Mouse (Mus musculus) embryo, embryonic 10.5 days (tissue): ENCODE measurements around the gene Gpr35.

Experiments used
- DNase-seq: peaks from one replicate; pipeline ENCODE4 v3.0.0-alpha.2; 2015; ENCODE audit warnings: low spot score

Gene Gpr35

DNA sequence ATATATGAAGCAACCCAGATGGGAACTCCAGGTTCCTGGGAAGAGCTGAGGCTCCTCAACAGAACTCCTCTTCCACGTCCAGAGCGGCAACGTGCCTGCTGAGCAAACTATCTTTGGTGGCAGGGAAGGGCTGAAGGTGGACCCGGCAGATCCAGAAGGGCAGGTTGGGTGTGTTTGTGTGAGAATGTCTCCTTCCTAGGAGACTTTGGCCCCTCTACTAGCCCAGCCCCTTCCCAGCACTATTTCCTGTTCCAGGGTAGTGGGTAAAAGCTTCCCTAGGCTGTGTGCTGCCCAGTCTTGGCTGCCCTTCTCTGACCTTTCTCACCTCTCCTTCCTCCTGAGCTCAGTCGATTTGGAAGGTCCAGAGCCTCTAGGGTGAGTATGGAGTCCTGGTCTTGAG lies at the start of gene Gpr35:
Gene Gpr35, plus strand, starts transcription at position 259 of the 400 bp plus-strand sequence.
- DNase-seq: no peak

DNA sequence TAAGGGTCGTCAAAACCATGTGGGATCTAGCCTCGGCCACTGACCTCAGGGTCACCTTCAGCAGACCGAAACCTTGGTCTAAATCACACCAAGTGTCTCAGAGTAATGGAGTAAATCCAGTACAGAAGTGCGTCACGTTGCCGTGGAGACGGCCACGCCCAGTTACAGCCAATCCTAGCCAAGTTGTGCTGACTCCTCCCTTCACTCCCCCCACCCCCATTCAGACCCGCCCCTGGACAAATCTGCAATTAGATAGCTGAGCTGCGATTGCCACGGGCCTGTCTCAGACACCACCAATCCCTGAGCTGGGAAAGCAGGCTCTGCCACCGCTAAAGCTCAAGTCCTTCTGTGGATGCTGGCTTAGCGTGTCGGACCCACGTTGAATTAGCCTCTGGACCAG lies 47.9 kb upstream of the Gpr35 start, which contains the start of gene Ankmy1:
Gene Ankmy1, minus strand, starts transcription at position 121 of the 400 bp plus-strand sequence.
- peak; percentile 88 for DNase-seq

DNA sequence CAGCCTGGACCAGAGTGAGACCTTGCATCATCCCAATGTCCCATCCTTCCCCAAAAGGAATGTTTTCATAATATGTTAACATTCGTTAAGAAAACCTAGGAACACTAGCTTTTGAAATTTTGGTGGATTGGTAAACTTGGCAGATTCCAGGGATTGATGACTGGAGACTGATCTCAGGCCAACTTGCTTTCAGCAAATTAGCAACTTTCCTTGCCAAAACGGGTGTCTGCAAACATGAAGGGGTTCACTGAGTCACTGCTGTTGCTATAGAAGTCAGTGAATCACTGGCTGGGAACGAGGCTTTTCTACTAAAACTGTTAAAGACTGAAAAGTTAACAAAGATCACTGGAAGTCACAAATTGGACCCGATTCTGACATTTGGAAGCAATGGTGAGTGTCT lies 47.0 kb upstream of the Gpr35 start:
- DNase-seq: no peak

DNA sequence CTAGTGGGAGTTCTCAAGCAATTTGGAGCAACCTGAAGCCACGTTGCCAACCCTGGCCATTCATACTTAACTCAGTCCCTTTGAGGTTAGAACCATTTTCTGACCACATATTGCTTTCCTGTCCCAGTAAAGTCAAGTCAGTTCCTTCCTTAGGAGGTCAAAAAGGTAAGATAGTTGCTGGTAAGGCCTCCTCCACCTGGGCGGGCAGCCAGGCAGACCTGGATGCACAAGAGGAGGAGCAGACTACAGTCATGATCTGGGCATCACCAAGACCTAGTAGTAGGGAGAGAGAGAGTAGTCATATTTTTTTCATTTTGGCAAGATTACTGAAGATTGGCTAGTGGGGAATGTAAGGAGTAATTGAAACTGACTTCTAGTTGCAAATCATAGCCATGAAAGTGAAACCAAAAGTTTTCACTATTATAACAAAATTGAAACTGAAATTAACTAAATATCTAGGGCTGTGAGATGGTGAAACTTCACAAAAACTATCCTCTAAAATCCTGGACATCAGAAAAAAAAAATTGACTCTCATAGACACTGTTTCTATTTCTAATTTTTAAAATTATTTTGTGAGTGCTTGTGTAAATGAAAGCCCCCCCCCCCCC lies 44.9 kb upstream of the Gpr35 start:
- DNase-seq: no peak

DNA sequence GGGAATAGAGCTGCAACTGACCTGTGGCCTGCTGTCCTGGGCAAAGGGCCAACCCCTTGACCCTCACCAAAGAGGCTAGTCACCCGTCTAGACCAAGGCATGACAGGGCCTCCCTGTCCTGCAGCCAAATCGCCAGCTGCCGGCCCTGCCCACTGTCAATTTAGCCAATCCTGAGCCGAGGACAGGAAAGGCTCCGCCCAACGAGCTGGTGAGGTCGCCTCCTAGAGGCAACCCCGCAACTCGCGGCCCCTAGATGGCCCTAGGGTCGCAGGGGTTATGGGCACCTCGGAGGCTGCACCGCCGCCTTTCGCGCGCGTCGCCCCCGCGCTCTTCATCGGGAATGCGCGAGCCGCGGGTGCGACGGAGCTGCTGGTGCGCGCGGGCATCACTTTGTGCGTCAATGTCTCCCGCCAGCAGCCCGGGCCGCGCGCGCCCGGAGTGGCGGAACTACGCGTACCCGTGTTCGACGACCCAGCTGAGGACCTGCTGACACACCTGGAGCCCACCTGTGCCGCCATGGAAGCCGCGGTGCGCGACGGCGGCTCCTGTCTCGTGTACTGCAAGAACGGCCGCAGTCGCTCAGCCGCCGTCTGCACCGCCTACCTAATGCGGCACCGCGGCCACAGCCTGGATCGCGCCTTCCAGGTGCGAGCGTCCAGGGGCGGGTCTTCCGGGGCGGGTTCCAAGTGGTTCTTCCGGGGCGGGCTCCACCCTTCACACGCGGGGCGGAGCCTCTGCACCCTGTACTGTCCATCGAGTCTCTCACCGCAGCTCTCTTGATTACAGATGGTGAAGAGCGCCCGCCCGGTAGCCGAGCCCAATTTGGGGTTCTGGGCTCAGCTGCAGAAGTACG lies 43.7 kb upstream of the Gpr35 start, which contains the start of gene Dusp28:
Gene Dusp28, plus strand, starts transcription at position 203 of the 853 bp plus-strand sequence.
- peak; percentile 95 for DNase-seq

DNA sequence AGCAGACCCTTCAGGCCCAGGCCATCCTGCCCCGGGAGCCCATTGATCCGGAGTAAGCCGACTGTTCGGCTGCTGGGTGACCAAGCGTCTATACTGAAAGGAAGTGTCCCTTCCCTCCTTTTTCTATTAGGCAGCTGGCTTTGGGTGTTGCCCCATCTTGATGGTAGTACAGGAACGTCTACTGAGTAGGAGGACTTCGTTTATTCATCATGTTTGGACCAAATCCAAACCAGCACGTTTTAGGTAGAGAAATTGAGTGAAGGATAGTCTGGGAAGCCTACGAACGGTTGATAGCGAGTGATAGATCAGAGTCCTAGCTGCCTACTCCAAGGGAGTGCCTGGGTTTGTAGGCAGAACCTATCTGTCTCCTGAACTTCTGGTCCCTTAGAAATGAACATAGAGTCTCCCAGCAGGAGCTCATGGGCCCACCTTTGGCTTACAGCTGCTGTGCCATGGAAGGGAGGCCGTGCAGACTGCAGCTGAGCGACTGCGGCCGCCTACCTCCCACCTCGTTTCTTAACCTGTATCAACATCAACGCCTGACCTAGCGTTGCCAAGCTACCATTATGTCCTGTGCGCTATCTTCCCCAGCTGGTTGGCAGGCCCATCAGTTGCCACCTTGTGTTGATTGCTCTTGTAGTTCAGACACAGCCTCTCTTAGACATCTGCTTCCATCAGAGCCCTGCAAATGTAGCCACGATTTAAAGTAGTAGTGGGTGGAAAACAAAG lies 42.9 kb upstream of the Gpr35 start:
- no peak for DNase-seq

DNA sequence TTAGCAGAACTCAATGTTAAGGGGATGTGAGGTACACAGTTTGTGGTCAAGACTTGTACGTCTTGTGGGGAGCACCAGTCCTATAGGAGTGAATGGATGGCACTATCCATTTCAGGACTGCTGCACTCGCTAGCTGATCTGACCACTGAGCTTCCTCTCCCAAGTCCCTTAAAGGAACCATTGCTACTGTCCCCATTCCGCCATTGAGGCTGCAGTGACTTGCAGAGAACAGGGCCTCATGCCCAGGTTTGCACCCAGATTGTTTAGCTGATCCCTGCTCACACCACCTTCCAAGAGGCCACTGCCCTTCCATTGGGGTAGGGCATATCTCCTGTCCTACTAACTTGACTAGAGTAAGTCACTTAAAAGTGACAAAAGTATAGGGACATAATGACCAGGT lies 42.0 kb upstream of the Gpr35 start:
- DNase-seq: no peak

DNA sequence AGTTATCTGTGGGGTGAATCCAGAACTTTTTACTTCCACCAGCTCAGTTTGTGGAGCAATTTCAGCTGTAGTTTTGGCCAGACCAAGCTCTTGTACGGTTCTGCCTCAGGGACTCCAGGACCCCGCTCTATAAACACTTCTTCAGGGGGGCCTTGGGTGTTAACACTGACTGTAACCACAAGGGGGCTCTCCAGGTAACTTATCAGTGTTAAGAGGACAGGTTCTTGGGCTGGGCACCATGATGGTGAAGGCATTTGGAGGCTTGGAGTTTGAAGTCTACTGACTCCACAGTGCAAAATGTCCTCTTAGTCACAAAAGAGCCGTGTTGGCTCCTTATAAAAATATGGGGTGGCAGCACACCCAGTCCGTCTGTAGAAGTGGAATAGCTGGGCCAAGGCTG lies 41.6 kb upstream of the Gpr35 start:
- DNase-seq: peak; percentile 71

DNA sequence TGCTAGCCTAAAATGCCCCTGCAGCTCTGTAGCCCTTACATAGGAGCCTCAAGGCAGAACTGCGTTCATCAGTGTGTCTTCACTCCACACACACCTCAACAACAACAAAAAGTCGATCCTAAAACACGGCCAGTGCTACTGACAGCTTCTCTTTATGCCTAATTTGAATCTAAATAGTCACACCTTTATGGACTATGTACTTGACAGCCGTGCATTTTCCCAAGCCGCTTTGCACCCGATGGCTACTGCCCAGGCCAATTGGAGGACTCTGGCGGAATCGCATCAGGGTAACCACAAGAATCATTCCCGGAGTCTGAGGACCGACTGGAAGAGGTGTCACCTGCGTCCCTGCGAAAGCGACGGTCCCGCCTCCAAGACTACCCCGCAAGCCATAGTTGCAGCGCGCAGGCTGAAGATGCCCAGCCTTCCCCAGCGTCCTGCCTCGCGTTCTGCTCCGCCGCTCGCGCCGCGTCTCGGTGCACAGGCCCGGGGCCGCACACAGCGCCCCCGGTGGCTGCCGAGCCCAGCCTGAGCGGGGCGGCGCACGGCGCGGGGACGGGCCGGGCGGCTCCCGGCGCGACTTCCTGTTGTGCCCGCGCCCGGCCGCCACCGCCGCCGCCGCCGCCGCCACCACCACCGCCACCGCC lies 40.3 kb upstream of the Gpr35 start, which contains the start of gene Rnpepl1:
Gene Rnpepl1, plus strand, starts transcription at position 545 of the 647 bp plus-strand sequence.
- peak; percentile 84 for DNase-seq

DNA sequence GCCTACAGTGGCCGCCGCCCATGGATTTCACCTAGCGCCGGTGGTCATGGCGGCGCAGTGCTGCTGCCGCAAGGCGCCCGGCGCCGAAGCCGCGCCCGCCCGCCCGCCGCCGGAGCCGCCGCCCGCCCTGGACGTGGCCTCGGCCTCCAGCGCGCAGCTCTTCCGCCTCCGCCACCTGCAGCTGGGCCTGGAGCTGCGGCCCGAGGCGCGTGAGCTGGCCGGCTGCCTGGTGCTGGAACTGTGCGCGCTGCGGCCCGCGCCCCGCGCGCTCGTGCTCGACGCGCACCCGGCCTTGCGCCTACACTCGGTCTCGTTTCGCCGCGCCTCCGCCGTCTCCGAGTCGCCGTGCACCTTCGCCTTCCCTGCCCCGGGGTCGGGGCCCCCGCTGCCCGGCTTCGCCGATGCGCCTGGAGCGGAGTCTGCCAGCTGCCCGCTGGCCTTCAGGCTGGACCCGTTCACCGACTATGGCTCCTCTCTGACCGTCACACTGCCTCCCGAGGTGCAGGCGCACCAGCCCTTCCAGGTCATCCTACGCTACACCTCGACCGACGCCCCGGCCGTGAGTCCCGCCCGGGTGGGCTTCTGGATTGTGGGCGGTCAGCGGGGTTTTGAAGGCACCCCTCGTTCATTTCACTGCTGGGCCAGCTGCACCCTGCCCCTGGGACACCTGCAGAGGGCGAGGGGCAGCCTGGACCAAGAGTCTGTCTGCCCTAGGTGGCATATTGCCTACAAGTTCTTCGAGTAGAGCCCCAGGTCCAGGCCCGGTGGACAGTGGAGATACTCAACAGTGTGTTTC lies 39.5 kb upstream of the Gpr35 start:
- peak; percentile 49 for DNase-seq

DNA sequence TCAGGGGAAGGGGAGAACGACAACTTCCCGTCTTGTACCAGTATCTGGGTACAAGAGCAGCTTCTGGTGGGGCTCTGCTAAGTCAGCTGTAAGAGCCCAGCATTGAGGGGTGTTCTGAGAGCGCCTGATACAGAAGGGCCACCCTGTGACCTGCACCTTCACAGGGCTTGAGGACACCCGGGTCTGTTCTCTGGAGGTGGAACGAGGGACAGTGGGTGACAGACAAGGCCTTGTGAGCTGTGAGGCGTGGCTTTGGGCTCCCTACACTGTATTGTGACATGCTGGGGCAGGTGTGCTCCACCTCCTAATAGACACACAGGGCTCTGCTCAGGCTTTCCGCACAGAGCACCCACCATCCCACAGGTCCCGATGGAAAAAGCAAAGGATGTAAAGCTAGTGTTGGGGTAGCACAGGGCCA lies 38.9 kb upstream of the Gpr35 start:
- no peak for DNase-seq

DNA sequence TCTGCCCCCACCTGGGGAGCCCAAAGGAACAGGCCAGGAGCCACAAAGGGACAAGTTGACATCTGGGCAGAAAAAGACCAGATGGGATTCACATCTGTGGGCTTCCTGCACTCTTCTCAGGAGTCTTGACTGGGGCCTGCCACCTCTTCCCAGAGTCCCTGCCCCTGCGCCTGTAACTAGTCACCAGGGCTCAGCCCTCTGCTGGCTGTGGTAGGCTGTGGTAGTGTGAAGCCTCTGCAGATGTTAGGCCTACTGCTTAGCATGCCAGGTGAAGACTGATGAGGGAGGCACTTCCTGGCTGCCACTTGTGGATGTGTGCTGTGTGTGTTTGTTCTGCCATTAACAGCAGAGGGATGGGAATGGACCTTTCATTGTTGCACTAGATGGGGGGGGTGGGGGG lies 38.4 kb upstream of the Gpr35 start:
- DNase-seq: no peak

DNA sequence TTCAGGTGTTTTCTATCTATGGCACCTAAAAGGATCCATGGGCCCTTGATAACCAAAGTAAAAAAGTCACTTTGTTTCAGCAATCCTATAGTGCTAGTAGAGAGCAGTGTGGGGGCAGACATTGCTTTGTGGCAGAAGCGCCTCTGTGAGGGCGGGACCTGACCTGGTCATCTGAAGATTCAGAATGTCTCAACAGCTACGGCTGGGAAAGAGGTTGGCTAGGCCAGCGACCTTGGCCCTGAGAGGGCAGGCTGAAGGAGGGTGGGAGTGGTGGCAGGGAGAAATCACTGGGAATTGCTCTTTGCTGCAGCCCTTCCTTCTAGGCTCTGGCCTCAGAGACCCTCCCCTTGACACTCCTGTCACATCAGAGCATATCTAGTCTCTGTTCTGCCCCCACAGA lies 36.4 kb upstream of the Gpr35 start:
- no peak for DNase-seq

DNA sequence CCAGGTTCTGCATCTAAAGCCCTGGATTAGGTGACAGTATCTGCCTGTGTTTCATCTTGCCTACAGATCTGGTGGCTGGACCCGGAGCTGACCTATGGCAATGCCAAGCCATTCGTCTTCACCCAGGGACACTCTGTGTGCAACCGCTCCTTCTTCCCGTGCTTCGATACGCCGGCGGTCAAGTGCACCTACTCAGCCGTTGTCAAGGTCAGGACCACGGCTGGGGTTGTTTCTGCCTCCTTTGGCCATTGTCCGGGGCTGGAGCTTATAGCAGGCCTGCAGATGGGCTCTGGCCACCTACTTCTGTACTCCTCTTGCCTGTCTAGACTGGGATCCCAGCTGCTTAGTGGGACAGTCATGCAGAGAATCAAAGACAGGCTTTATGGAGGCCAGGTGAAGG lies 35.7 kb upstream of the Gpr35 start:
- no peak for DNase-seq

DNA sequence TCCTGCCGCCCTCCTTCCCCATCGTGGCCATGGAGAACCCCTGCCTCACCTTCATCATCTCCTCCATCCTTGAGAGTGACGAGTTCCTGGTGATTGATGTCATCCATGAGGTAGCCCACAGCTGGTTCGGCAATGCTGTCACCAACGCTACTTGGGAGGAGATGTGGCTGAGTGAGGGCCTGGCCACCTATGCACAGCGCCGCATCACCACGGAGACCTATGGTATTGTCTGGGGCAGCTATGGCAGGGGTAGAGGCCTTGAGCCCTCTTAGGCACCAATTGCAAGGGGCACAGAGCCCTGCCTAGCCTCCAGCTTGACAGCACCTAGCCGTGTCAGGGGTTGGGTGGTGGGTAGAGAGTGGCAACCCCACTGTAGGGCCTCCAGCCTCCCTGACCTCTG lies 33.9 kb upstream of the Gpr35 start:
- DNase-seq: no peak

DNA sequence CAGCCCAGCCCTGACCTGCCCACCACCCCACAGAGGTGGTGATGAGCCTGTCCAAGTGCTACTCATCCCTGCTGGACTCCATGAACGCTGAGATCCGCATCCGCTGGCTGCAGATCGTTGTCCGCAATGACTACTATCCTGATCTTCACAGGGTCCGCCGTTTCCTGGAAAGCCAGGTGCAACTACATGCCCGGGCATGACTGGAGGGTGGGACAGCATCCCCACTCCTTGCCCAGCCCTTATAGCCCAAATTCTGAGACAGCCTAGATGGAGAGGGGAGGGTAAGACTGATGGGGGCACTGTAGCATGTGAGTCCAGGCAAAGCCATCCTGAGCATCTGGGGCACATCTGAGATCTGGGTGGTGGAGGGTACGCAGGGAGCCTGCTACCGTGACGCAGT lies 31.5 kb upstream of the Gpr35 start:
- DNase-seq: no peak

DNA sequence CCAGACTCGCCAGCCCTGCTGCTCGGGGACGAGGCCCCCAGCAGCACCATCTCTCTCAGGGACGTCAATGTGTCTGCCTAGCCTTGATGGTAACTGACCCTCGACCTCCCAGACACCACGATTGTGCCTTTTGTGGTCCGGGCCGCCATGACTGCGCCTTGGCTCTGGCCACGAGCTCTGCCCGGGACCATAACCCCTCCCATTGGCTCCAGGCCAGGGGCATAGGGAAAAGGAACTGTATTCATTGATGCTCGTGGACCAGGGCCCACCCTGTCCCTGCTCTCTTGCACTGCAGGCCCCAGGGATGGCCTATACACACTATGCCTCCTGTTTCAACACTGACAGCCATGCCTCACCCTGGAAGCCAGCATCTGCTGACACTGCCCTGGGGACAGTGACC lies 30.9 kb upstream of the Gpr35 start:
- DNase-seq: no peak

DNA sequence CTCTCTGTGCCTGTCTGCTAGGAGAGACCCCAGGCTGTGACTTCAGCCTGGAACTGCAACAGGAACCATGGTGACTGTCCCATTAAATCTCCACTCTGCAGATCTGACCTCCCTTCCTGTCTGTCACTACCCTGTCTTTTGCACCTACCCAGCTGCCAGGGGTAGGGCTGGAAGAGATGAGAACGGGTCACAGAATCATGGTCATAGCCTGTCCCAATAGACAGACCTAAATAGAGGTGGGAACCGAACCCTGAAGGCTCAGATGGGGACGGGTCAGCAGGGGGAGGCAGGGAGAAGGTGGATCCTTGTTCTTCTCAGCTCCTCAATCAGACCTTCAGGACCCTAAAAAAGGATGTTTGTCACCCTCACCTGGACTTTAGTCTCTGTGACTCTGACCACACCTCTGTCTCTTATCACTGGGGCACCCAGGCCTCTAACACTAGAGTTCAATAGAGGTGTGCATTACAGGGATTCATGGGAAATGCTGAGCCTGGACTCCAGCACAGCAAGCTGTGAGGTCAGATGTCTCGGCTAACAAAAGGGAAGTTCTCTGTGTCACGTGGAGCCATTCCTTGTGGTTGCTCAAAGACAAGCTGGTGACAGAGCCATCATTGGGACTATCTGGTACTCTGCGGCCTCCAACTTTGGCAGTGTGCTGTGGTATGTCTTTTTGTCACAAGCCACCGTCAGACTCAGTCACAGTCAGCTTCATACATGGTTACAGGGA lies 30.0 kb upstream of the Gpr35 start:
- DNase-seq: no peak

DNA sequence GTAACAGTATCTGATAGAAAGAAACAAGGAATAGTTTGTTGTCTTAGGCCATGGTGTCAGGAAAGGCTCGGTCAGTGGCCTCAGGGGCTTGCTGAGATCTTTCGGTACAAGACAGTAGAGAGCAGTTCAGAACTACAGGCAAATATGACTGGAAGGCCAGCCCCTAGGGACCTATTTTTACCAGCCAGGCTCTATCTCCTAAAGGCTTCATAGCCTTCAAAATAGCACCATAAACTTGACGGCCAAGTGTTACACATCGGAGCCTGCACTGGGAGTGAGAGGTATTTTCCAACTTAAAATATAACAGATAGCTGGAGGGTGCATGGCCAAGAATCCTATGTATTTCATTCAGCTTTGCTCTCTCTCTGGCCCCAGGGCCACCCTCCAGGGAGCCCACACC lies 29.2 kb upstream of the Gpr35 start:
- no peak for DNase-seq

DNA sequence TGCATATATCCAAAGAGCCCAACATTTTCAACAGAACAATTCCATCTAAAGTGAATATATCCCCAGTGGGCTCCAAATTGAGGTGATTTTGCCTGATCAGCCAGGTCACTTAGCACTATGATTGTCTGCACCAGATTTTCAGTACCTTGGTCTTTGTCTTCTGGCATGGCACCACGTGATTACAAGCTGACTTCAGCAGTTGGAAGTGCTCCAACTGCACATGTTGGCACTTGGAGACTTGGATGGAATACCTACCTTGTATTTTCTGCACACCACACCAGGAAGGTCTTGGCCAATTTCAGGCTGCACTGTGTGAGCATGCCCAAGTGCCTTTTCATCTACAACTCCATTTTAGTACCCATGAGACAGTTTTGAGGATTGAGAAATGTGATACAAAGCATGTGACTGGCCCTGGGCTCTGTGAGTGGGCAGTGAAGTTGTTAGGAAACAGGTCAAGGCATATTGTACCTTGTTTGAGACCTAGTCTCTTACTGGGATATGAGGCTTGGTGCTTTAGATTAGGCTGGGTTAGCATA lies 20.4 kb upstream of the Gpr35 start:
- DNase-seq: no peak
